Mouse (Mus musculus) fibroblast of lung, adult 2 months (primary cell): ENCODE results near the gene Treh.

Experiments used
- DNase-seq: peaks from one replicate; pipeline ENCODE4 v3.0.0-alpha.2; 2011; ENCODE audit warnings: low read depth

Treh gene

DNA sequence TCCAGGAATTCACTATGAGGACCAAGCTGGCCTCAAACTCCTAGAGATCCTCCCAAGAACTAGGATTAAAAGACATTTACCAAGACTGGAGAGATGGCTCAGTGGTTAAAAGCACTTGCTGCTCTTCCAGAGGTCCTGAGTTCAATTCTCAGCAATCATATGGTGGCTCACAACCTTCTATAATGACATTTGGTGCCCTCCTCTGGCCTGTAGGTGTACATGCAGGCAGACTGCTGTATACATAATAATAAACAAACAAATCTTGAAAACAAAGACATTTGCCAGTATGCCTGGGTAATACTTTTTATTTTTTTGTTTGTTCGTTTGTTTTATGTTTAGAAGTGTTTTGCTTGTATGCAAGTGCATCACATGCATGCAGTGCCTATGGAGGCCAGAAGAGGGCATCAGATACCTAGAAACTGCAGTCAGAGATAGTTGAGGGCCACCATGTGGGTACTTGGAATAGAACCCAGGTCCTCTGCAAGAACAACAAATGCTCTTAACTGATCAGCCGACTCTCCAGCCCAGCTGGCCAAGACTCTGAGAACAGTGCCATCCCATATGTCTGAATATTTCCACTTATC, 5.3 kb downstream of the Treh start:
- no peak for DNase-seq

DNA sequence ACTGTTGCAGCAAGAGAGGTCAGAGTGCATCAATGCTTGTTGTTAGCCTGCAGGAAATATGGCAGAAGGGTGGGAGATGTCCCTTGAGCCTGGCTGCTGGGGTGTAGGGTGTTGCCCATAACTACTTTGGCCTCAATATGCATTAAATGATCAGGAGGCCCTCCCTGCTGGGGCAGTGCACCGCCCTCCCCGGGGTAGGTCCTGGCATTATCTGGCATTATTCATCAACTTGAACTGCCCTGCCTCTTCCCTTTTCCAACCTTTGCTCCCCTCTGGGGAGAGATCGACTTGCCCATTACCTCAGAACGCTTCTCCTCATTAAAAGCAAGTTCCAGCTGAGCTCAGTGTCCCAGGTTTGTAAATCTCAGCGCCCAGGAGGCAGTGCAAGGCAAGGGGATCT, 6.5 kb downstream of the Treh start:
- no peak for DNase-seq

DNA sequence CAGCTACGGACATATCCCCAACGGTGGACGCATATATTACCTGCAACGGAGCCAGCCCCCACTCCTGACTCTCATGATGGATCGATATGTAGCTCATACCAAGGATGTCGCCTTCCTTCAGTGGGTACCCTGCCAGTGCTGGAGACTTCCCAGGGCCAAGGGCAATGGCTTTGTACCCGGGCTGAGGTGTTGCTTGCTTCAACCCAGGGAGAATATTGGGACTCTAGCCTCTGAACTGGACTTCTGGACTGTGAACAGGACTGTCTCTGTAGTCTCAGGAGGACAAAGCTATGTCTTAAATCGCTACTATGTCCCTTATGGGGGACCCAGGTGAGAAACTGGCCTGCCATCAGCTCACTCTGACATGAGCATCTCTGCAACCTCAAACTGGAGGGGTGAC, 10.0 kb downstream of the Treh start:
- no peak for DNase-seq

DNA sequence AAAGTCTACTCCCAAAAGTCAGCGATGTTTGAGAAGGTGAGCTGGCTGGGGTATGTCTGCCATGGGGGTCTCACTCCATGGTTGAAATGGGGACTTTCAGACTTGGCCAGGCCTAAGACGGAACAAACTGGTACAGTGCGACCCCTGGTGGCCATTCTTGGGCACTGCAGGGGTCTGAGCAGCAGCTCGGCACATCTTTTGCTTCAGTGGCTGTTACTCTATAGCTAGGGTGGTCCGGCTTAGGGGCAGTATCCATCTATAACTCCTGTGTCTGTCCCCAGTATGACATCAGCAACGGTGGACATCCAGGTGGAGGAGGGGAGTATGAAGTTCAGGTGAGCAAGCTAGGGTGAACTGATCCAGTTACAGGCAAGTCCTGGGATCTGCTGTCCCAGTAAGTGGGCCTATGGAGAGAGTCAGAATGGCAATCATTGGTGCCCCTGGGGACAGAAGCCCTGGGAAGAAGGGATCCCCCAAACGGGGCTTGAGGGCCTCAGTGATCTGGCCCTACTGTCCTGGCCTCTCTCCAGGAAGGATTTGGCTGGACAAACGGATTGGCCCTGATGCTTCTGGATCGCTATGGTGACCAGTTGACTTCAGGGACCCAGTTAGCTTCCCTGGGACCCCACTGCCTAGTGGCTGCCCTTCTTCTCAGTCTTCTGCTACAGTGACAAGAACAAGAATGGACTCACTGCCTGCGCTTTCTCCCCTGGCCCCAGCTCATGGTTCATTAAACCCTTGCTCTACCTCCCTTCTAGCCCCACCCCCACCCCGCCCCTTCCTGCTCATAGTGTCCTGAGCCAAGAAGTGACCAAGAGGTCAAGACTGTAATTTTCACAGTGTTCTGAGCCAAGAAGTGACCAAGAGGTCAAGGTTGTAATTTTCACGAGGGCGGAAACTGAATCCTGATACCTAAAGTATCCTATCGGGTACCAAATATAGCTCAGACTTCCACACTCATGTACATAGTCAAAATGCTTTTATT, 12.6 kb downstream of the Treh start:
- no peak for DNase-seq

DNA sequence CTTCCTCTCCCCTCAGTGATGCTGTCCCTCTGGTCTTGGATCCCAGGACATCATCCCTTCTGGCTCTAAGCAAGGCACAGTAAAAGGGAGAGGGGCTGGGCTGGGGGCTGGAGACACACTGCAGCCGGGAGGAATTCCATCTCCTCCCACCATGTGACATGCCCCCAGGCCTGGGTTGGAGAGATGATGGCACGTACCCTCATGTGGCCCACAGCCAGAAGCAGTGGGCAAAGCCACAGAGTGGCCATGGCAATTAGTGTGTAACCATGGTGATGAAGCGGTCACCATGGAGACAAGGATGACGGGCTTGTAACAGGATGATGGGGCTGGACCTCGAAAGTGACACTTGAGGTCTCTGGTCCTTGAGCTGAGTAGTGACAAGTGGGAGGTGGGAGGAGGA, 13.6 kb downstream of the Treh start:
- DNase-seq = no peak

DNA sequence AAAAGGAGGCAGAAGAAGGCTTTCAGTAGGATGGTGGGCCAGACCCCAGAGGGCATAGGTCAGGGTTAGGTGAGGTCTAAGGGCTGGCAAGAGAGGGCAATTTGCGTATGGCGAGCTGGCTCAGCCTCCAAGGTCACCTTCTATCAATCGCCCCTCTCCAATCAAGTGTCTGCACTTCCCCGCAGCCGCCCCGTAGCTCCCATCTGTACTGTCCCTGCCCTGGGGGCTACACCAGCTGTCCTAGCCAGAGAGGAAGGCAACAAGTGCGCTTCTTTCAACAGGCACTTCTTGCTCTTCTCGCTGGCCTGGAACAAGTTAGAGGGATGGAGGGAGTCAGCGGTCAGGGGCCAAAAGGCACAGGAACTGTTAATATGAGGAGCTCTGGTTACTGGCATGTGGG, 15.0 kb downstream of the Treh start:
- no peak for DNase-seq

DNA sequence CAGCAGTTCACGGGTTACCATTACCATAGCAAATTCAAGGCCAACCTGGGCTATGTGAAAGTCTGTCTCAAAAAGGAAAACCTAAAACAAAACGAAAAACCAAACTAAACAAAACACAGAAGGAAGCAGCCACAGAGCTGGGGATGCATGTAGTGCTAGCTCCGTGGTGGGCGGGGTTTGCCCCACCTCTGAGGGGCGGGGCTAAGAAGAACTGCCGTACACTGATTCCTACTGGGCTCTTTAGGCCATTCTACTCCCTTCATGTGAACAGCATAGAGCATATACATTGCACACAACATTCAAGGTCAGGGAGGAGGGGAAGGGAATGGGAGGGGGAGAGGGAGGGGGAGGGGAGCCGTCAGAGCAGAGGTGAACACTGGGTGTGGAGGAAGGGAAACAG, 17.6 kb downstream of the Treh start:
- no peak for DNase-seq

DNA sequence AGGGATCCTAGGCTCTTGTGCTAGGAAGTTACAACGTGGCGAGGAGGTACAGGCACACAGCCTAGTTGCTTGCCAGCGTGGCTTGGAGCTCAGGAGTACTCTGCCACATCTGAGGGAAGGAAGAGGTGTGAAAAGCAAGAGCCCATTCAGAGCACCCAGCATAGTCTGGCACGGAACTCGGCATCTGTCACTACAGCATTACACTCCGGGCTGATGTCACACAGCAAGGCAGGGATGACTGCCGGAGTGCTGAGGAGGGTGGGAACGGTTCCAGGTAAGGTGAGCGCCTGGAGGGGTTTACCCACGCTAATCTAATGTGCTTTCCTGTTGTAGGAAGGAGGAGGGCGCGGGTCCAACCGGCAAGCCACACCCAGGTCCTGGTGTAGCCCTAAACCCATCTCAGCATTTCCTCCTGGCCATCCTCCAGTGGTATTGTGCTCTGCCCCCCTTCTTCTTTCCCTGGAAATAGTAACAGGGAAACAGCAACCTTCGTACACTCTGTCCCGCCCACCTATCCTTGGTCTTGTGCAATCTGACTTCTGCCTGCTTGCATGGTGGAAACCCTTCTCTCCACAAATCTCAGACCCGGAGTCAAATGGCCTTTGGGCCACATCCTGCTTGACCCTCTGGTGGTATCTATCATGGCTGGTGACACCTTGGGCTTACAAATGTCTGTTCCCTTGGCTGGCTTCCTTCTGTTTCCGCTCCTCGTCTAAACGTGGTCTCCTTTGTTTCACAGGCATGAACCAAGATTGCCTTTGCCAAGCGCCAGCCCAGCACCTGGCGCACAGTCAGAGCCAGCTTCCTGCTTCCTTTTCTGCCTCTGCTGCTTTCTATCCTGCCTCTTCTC, 18.9 kb downstream of the Treh start:
- DNase-seq = no peak

DNA sequence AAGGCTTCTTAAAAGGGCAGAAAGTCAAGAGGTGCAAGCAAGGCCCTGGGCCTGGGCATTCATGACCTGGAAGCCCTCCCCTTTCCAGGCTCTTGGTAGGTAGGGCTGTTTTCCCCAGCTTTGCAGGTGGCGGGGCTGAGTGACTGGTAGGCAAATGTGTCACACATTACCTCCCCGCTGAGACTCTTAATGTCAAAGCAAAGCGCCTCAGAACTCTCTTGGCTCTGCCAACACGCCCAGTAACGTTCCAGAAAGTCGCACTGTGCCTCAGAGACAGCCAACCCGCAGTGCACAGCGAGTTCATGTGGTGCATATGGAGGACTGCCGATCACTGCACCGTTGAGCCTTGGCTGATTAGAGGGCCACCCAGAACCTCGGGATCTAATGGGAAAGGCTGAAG, 20.0 kb downstream of the Treh start:
- no peak for DNase-seq

DNA sequence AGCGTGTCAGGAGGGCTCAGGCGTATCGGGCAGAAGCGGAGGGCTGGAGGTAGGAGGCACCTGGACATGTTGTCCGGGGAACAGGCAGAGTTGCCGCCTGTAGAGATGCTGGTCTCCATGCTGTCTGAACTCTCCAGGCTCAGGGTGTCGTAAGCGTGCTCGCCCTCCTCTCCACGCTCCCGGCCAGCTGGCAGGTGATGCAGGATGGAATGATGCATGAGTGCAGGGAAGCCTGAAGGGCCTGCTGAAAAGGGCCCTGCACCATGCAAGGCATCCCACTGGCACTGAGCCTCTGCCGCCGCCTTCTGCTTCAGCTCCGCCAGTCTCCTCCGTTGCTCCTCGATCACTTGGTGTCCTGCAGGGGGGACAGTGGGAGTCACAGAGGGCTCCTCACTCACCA, 24.8 kb downstream of the Treh start:
- no peak for DNase-seq

DNA sequence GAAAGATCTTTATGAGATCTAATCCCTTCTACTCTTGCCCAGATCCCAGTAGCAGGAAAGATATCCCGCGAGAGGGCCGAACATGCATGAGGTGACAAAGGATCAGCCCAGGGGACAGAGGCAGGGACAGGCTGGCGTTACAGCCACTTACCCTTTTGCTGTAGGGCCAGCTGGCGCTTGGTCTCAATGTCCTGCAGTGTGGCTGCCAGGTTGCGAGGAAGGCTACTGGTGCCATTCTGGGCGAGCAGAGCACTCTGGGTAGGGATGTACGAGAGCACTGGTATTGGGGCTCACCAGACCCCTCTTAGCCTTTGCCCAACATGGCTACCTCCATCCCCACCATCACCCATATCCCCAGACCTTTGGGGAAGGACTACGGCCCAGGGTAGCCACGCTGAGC, 26.2 kb downstream of the Treh start:
- DNase-seq = no peak

DNA sequence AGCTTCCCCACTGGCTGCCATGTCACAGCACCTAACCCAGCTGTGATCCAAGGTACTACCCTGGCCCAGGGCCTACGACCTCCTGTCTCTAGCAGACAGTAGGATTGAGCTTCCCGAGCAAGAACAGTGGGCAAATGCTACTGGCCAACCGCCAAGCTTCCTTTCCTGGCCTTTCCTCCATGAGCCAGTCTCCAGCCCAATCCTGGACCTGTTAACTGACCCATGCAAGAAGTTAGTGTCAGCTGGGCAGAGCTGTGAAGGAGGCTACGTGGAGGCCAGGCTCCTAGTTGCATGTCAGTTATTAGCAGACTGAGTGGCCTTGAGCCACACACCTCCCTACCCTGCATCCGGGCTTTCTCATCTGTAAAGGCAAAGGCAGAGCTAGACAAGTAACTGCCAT, 26.7 kb downstream of the Treh start:
- DNase-seq = no peak

DNA sequence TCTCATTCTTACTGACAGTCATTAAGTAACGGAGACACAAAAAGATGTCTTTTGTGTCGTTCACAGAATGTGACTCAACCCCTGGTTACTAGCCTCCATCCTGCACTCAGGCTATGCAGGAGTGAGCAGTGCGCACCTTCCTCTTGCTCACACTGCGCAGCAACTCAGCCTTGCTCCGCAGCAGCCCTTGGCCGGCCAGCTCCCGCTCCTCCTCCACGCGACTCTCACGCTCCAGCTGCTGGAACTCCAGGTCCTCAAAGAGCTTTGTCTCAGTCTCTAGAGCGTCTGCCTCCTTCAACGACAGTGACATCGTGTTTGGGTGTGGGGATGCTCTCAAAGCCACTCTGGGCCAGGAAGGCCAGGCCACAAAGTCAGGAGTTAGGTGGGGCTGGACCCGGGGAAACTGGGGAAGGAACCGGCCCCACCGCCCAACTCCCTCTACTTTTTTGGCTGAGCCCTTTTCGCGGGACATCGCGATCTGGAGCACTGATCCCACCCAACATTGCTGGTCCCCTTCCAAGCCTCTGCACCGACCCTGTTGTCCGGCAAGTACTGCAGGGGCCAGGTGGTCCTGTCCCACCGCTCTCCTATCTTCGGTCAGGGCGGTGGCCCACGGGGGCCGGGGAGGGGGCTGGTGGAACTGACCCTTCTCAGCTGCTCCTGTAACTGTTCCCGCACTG, 34.9 kb downstream of the Treh start:
- DNase-seq = no peak

DNA sequence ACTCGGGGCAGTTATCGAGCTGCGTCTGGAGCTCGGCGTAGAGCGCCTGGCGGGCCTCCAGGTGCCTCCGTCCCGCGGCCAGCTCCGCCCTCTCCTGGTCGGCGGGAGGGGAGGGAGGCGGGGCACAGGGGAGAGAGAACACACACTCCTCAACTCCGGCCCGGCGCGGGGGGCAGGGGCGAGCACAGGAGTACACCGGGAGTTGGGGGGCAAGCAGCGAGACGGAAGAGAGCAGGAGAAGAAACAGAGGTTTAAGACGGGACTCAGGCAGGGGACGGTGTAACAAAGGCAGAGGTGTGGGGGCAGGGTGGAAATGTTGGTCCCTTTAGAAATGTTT, 35.4 kb downstream of the Treh start:
- DNase-seq = no peak

DNA sequence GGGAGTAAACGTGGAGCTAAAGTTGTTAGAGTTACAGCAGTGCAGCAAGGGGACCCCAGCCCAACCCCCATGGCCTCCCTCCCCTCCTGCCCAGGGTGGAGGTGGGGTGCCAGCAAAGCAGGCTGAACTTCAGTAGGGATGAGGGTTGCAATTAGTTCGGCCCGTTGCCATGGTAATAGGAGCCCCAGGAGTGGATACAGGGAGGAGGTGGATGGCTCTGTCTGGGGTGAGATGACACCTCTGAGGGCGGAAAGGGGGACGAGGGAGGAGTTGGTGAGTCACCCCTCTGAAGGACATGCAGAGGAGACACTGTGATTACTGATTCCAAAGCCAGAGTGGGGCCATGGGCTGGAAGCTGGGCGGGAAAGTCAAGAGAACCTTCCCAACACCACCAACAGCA, 35.9 kb downstream of the Treh start:
- DNase-seq = no peak

DNA sequence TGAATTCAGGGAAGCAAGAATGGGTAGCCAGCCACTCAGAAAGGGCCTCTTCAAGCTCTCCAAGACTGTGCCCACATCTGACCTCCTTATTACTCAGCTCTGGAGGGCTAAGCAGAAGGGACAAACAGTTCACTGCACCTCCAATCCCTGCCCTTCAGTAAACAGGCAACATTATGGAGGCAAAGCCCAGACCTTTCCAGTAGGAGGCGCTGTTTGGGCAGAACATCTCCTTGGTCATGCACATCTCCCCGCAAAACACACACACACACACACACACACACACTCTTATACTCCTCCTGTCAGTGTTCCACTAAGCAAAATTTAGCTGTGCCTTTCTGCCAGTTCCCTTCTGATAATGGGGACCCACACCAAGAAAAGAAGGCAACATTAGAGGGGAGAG, 36.6 kb downstream of the Treh start:
- no peak for DNase-seq

DNA sequence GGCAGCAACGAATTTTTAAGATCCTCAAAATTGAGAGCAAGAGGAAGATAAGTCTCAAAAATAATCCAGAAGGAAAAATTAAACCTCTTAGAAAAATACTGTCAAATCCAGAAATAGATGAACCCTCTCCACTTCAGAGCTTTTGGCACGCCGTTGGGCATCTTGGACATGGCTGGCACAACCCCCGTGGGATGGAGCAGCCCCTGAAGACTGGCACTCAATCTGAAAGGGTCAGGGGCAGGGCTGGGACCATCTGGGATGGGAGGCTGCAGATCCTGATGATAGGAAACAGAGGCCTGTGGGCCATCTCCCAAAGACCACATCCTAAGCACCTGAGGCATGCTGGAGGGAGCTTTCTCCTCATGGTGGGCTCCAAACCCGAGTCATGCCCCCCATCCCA, 37.2 kb downstream of the Treh start:
- no peak for DNase-seq

DNA sequence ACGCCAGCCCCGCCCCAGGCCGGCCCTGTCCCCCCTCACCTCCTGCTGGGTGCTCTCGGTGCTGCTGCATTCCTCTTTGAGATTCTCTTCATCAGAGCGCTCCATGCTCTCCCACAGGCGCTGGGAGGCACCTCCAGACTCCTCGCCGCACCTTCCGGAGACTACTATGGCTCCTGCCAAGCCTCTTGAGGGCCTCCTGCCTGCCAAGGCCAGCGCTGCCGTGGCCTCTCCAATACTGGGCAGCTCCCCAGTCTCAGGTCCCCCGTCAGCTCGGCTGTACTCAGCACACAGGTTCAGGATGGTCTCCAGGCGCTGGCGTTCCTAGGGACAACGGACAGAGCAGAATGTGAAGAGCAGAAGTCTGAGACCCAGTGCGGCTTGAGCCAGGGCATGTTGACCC, 38.6 kb downstream of the Treh start:
- DNase-seq = no peak

DNA sequence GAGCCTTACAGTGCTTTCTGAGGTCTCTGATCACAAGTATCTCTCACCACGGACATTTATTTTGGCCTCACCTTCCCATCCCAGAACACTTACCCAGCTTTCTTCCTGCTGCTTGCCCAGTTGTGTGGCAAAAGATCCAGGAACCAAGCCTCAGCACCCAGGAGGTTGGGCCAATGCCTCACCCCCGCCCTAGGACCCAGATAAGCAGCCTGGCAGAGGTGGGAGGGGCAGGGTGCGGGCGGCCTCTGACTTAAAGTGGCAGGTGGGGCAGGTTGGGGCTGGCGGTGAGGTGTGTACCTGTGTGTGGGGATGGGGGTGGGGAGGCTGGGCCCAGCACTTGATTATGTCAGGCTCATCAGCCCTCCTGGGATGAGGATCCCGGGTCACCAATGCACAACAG, 40.0 kb downstream of the Treh start:
- DNase-seq = no peak

DNA sequence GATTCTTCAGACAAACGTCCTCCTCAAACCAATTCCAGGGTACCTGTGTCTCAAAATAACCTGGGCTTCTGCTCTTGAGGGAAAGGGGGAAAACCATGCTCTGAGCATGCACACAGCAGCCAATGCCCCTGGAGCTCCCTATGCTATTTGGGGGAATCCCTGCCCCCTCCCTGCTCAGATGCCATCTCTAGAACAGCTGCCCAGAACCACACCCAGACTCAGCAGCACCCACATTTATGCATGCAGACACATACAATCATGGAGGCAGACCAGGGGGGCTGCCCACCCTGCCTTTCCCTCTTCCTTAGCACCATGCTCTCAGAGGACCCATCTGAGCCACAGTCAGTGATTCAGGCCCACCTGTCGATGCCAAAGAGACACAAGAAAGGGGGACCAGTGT, 40.5 kb downstream of the Treh start:
- no peak for DNase-seq

DNA sequence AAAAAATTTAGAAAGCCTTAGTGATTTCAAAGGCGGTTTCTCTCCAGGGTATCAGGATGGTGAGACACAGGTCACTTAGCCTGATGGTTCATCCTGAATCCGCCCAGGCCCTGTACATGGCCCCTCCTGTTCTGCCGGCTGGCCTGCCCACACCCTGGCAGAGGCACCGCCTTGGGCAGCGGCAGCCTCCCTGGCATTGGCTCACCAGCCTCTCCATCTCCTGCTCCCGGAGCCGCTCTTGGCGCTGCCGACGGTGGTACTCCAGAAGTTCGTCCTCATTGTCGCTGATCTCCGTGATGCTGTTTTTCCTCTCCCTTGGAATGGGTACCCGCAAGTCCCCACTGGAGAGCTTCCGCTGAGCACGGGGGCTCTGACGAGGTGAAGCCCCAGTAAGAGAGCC, 42.1 kb downstream of the Treh start:
- no peak for DNase-seq

DNA sequence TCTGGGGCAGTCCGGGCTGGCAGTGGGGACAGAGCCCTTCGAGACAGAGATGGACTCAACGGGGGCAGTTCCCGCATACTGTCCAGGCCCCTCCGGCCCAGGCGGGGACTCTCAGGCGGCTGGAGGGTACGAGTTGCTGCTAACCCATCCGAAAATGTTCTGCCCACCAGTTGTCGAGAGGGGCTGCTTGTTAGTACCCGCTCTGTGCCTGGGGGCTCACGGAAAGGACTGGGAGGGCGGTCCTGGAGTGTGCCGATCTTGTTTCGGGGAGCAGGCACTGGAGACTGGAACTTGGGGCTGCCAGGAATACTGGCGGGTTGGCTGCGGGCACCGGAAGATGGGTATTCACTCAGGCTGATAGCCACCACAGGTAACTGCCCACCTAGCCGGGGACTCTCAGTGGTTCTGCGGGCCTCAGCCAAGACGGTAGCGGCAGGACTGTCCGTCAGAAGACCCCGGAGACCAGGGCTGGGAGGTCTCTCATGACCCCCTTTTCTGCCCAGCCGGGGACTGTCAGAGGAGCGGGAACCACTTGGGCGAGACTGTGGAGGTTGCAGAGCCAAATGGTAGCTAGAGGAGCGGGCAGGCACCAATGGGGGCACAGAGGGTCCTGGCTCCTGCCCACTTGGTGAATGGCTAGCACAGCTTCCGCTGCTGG, 42.8 kb downstream of the Treh start:
- DNase-seq = no peak
